Comparison of ENCODE assay signal across 11 mouse cellular contexts in genomic region chr5:118297338-118297746, GRCm38 (mm10). TPM values are rescaled to one million over a fixed set of nuclear protein-coding genes. Genes with fewer than 3 reads are reported as not detected.
DNase-seq lines count a peak whose midpoint lies in the region; ATAC-seq and TF ChIP-seq lines count a peak whose summit lies in the region.
"Had no signal": no experiment of that assay in that cellular context is flagged by ENCODE, and none has a peak within 500 bp of the region (broad histone marks: within the 10 kb centered on the region; RNA-seq: fewer than 3 reads in every experiment).

No protein-coding gene starts in this region.

- intact Hi-C loops in left cerebral cortex, postnatal 4 days (cut with DNase I) = no loop called here

- H3K36me3 ChIP-seq in forebrain, embryonic 10.5 days (replicated peaks) = no peaks in the 10 kb centered on the region
- no peaks in the 10 kb centered on the region for H3K36me3 ChIP-seq in forebrain, embryonic 15.5 days
- H3K36me3 ChIP-seq in neural tube, embryonic 11.5 days (ENCODE audit: control insufficient read depth, insufficient read depth, low read length) = no peaks in the 10 kb centered on the region
- no peaks in the 10 kb centered on the region for H3K36me3 ChIP-seq in limb, embryonic 11.5 days (ENCODE audit: control insufficient read depth, insufficient read depth, low read length)
- no peaks in the 10 kb centered on the region for H3K36me3 ChIP-seq in stomach, postnatal 0 days (ENCODE audit: control insufficient read depth, insufficient read depth, low read length)
- H3K36me3 ChIP-seq: stomach, embryonic 15.5 days had no signal

- no peak for ATAC-seq in forebrain, embryonic 15.5 days (replicated peaks)
- ATAC-seq in neural tube, embryonic 11.5 days (ENCODE audit: insufficient read depth, low FRiP score, low TSS enrichment) = no peak
- no peak for ATAC-seq in limb, embryonic 11.5 days (ENCODE audit: insufficient number of reproducible peaks, low FRiP score, low TSS enrichment, low read depth)
- ATAC-seq in stomach, postnatal 0 days (ENCODE audit: low FRiP score, low TSS enrichment) = no peak
- ATAC-seq: liver, postnatal 0 days had no signal

- H3K9ac ChIP-seq in forebrain, embryonic 15.5 days (replicated peaks) = no peak overlapping the region; the same call in 1 of the 2 replicates
- H3K9ac ChIP-seq in neural tube, embryonic 11.5 days (ENCODE audit: low read length) = peak overlapping the region; percentile 26; the same call in 1 of the 2 replicates
- no peak overlapping the region; the same call in 1 of the 2 replicates for H3K9ac ChIP-seq in limb, embryonic 11.5 days (ENCODE audit: low read length)
- no peak overlapping the region for H3K9ac ChIP-seq in stomach, postnatal 0 days (ENCODE audit: low read length)
- H3K9ac ChIP-seq: liver, postnatal 0 days; stomach, embryonic 15.5 days had no signal

- H3K4me1 ChIP-seq in forebrain, embryonic 10.5 days = peaks cover 29% of the 10 kb centered on the region
- peaks cover 40% of the 10 kb centered on the region for H3K4me1 ChIP-seq in forebrain, embryonic 15.5 days
- H3K4me1 ChIP-seq in neural tube, embryonic 11.5 days (ENCODE audit: control insufficient read depth, insufficient read depth, low read length) = peaks cover 12% of the 10 kb centered on the region
- peaks cover 23% of the 10 kb centered on the region; the same call in 1 of the 2 replicates for H3K4me1 ChIP-seq in limb, embryonic 11.5 days (ENCODE audit: control insufficient read depth, insufficient read depth, low read length)
- H3K4me1 ChIP-seq in stomach, postnatal 0 days (replicated peaks; ENCODE audit: control insufficient read depth, insufficient read depth) = peaks cover 2% of the 10 kb centered on the region; the same call in 1 of the 2 replicates

- no peak for TF ChIP-seq EP300 in stomach, postnatal 0 days (optimal IDR thresholded peaks at IDR 0.05)

- no peaks in the 10 kb centered on the region for H3K9me3 ChIP-seq in forebrain, embryonic 10.5 days
- H3K9me3 ChIP-seq in forebrain, embryonic 15.5 days = no peaks in the 10 kb centered on the region
- no peaks in the 10 kb centered on the region for H3K9me3 ChIP-seq in neural tube, embryonic 11.5 days (ENCODE audit: control insufficient read depth, low read length)
- H3K9me3 ChIP-seq in limb, embryonic 11.5 days (ENCODE audit: control insufficient read depth, low read length) = no peaks in the 10 kb centered on the region
- H3K9me3 ChIP-seq in stomach, postnatal 0 days (ENCODE audit: control insufficient read depth, low read length) = no peaks in the 10 kb centered on the region
- H3K9me3 ChIP-seq: stomach, embryonic 15.5 days had no signal

- DNase-seq in forebrain, embryonic 10.5 days (ENCODE audit: extremely low spot score, low spot score) = no peak
- peak; percentile 42 for DNase-seq in neural tube, embryonic 11.5 days (ENCODE audit: low spot score)
- DNase-seq in neural tube, embryonic 10.5 days (ENCODE audit: extremely low spot score, low spot score) = no peak
- peak; percentile 36 for DNase-seq in limb, embryonic 11.5 days (ENCODE audit: low spot score)
- peak; percentile 40 for DNase-seq in stomach, postnatal 0 days (ENCODE audit: low spot score)
- DNase-seq in spleen, postnatal 36 days (ENCODE audit: low spot score in 2 of 2) = no peak
- DNase-seq in left cerebral cortex, postnatal 4 days = no peak
- DNase-seq: cerebellum, adult 18-20 months; liver, postnatal 0 days had no signal

- H3K4me2 ChIP-seq in forebrain, embryonic 15.5 days (replicated peaks) = no peak overlapping the region
- no peak overlapping the region for H3K4me2 ChIP-seq in neural tube, embryonic 11.5 days (ENCODE audit: low read depth)
- no peak overlapping the region for H3K4me2 ChIP-seq in limb, embryonic 11.5 days (ENCODE audit: low read depth, severe bottlenecking)
- H3K4me2 ChIP-seq in stomach, postnatal 0 days (replicated peaks; ENCODE audit: low read depth) = no peak overlapping the region
- H3K4me2 ChIP-seq: stomach, embryonic 15.5 days had no signal

- 38% methylated on average over 12 of the region's 12 CpGs for WGBS in forebrain, embryonic 10.5 days
- 24% methylated on average over 12 of the region's 12 CpGs for WGBS in forebrain, embryonic 15.5 days
- 16% methylated on average over 12 of the region's 12 CpGs for WGBS in neural tube, embryonic 11.5 days
- 34% methylated on average over 12 of the region's 12 CpGs for WGBS in limb, embryonic 11.5 days
- WGBS in stomach, postnatal 0 days = 23% methylated on average over 12 of the region's 12 CpGs

- no peak for TF ChIP-seq CTCF in stomach, postnatal 0 days (IDR thresholded peaks at IDR 0.05; ENCODE audit: low read depth)

- H3K27ac ChIP-seq in forebrain, embryonic 10.5 days = 0 out of 2 replicates have a peak overlapping the region, but pooled peaks have one; percentile 40
- no peak overlapping the region for H3K27ac ChIP-seq in forebrain, embryonic 15.5 days (replicated peaks)
- no peak overlapping the region for H3K27ac ChIP-seq in neural tube, embryonic 11.5 days (ENCODE audit: low read depth, low read length)
- H3K27ac ChIP-seq in limb, embryonic 11.5 days (replicated peaks; ENCODE audit: low read depth, low read length) = no peak overlapping the region
- H3K27ac ChIP-seq in stomach, postnatal 0 days (replicated peaks) = no peak overlapping the region
- H3K27ac ChIP-seq: stomach, embryonic 15.5 days had no signal

- H3K27me3 ChIP-seq in forebrain, embryonic 10.5 days (ENCODE audit: poor library complexity, severe bottlenecking) = no peaks in the 10 kb centered on the region
- H3K27me3 ChIP-seq in forebrain, embryonic 15.5 days = no peaks in the 10 kb centered on the region
- no peaks in the 10 kb centered on the region for H3K27me3 ChIP-seq in neural tube, embryonic 11.5 days (ENCODE audit: control insufficient read depth, insufficient read depth, low read length)
- no peaks in the 10 kb centered on the region for H3K27me3 ChIP-seq in limb, embryonic 11.5 days (ENCODE audit: control insufficient read depth, insufficient read depth, low read length)
- H3K27me3 ChIP-seq in stomach, postnatal 0 days (ENCODE audit: control insufficient read depth, insufficient read depth, low read length) = no peaks in the 10 kb centered on the region
- H3K27me3 ChIP-seq: stomach, embryonic 15.5 days had no signal

- H3K4me3 ChIP-seq in forebrain, embryonic 10.5 days = no peak overlapping the region
- H3K4me3 ChIP-seq in forebrain, embryonic 15.5 days = no peak overlapping the region
- no peak overlapping the region for H3K4me3 ChIP-seq in neural tube, embryonic 11.5 days (ENCODE audit: low read depth, low read length)
- H3K4me3 ChIP-seq in limb, embryonic 11.5 days (ENCODE audit: low read depth, low read length) = no peak overlapping the region
- no peak overlapping the region for H3K4me3 ChIP-seq in stomach, postnatal 0 days (ENCODE audit: low read depth, low read length)
- H3K4me3 ChIP-seq: stomach, embryonic 15.5 days had no signal

RNA-seq across cellular contexts. Expression of gene 2410131K14Rik, which starts 52.3 kb away (rescaled TPM):
- 11.1 and 12.1 TPM in 2 replicates for polyA plus RNA-seq in forebrain, embryonic 10.5 days (2016; fragmentation: Nextera tagmentation; extraction: Ambion mirVana)
- 17.2 and 18.5 TPM in 2 replicates for polyA plus RNA-seq in forebrain, embryonic 15.5 days (2015; fragmentation: Nextera tagmentation; extraction: Ambion mirVana)
- 12.8 and 14.8 TPM in 2 replicates for polyA plus RNA-seq in neural tube, embryonic 11.5 days (2014; fragmentation: Nextera tagmentation; extraction: Ambion mirVana)
- polyA plus RNA-seq in limb, embryonic 11.5 days (2014; fragmentation: Nextera tagmentation; extraction: Ambion mirVana) = 12.5 and 13.8 TPM in 2 replicates
- 3.8 TPM in 2 replicates for polyA plus RNA-seq in stomach, postnatal 0 days (2015; fragmentation: Nextera tagmentation; extraction: Ambion mirVana)
- 10 to 100 TPM; 22.8 to 23.8 TPM for total RNA-seq in left cerebral cortex, postnatal 4 days (2021)

RNA-seq across cellular contexts. Expression of gene Rnft2, which starts 52.4 kb away (rescaled TPM):
- polyA plus RNA-seq in forebrain, embryonic 10.5 days (2016; fragmentation: Nextera tagmentation; extraction: Ambion mirVana) = 4.3 and 4.9 TPM in 2 replicates
- polyA plus RNA-seq in forebrain, embryonic 15.5 days (2015; fragmentation: Nextera tagmentation; extraction: Ambion mirVana) = 8.5 and 9.5 TPM in 2 replicates
- polyA plus RNA-seq in neural tube, embryonic 11.5 days (2014; fragmentation: Nextera tagmentation; extraction: Ambion mirVana) = 4.3 and 7.4 TPM in 2 replicates
- polyA plus RNA-seq in limb, embryonic 11.5 days (2014; fragmentation: Nextera tagmentation; extraction: Ambion mirVana) = 4.0 and 5.3 TPM in 2 replicates
- 0.40 and 0.62 TPM in 2 replicates for polyA plus RNA-seq in stomach, postnatal 0 days (2015; fragmentation: Nextera tagmentation; extraction: Ambion mirVana)
- 10 to 100 TPM; 77.0 to 91.2 TPM for total RNA-seq in left cerebral cortex, postnatal 4 days (2021)
- polyA plus RNA-seq: liver, postnatal 0 days had no signal

Comparison
In these comparisons a context has a peak if more than half of its experiments do, and no peak if none do; other contexts are left out.
1. DNase-seq: peak in neural tube, embryonic 11.5 days (single experiment), limb, embryonic 11.5 days (single experiment) and stomach, postnatal 0 days (single experiment); none in forebrain, embryonic 10.5 days (single experiment), neural tube, embryonic 10.5 days (single experiment), spleen, postnatal 36 days (0 of 2) and left cerebral cortex, postnatal 4 days (single experiment).